Mouse (Mus musculus) cerebellum, postnatal 4 days (tissue): ENCODE measurements around the gene Ppargc1a.

ENCODE experiments used
- DNase-seq, 2 experiments: peaks; one replicate each; pipeline ENCODE4 v3.0.0; 2022; ENCODE audit warnings: low spot score in 2 of 2, mixed read lengths in 1 of 2

Ppargc1a gene

DNA sequence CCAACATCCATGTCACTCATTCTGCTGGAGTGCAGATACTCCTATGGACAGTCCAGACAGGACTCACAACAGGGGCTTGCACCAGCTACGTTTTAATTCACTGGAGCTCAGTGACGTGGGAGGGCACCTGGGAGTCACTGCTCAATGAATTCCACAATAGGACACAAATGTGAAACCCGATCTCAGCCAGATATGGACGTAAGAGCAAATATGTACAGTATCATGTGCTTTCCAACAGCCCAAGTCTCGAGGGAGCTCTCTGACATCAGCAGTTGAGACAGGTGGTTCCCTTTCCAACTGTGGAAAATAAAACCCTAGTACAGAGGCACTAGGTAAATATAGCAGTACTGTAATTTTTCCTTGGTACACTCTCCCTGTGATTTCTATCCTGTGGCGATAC lies at the start of gene Ppargc1a:
Ppargc1a (minus strand) TSS at position 68 of the 400 bp plus-strand sequence.
- DNase-seq: no peak

GRCm38 (mm10) chr5:51616877-51617276 lies 49.4 kb upstream of the Ppargc1a start:
- DNase-seq: no peak

DNA sequence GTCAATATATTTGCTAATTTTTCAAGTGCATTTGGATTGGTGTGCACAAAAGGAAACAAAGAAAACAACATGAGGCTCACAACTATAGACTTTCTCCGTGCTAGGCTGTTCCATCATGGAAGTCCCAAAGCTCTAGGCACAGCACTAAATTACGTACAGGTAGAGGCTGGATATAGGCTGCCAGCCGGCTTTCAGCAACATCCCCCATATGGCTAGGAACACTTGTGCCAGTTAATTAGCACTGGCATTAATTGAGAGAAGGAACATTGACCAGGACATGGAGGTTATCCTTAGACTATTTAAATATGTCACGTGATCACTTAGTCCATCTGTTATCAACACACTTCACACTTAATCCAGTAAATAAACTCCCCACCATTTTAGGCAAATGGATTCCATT lies 44.5 kb upstream of the Ppargc1a start:
- DNase-seq: no peak

- no peak for DNase-seq
Observed at GRCm38 (mm10) chr5:51607686-51608480, 40.4 kb upstream of the Ppargc1a start.

GRCm38 (mm10) chr5:51599549-51599948 lies 32.0 kb upstream of the Ppargc1a start:
- no peak for DNase-seq

GRCm38 (mm10) chr5:51595644-51596043 lies 28.1 kb upstream of the Ppargc1a start:
- no peak for DNase-seq

GRCm38 (mm10) chr5:51592206-51592605 lies 24.7 kb upstream of the Ppargc1a start:
- DNase-seq: no peak

GRCm38 (mm10) chr5:51591537-51592154 lies 24.1 kb upstream of the Ppargc1a start:
- DNase-seq: no peak

DNA sequence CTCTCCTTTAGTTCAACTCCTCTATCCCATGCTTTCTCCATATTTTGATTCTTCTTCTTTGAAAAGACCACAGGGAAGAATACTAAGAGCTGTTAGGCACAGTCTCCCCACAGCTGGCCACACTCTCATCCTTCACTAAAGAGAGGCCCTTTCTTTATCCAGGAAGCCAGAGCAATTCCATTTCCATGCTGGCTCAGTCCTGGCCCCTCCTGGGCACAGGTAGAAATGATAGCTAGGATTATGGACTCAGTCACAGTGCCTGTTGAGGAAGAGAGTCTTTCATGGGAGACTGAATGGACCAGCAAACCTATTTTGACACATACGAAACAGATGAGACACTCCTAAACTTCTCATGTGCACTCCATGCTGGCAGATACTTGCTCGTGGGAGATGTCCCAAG lies 18.7 kb upstream of the Ppargc1a start:
- no peak for DNase-seq

DNA sequence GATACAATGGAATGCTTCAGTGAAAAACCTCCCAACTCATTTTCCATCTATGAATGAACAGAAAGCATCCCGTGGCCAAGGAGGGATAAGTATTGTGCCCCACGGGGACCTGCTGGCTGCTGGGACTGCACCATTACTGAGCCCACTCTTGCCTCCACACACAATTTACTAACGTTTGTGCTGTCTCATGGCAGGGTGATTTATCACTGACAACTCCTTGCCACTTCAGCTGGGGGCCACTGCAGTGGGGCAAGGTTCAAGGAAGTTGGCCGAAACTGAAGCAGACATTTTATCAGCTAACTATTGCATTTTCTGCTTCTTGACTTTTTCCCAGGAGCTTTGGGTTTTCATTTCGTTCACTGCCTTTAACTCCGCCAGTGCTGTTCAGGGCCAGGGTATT lies 17.5 kb upstream of the Ppargc1a start:
- no peak for DNase-seq

DNA sequence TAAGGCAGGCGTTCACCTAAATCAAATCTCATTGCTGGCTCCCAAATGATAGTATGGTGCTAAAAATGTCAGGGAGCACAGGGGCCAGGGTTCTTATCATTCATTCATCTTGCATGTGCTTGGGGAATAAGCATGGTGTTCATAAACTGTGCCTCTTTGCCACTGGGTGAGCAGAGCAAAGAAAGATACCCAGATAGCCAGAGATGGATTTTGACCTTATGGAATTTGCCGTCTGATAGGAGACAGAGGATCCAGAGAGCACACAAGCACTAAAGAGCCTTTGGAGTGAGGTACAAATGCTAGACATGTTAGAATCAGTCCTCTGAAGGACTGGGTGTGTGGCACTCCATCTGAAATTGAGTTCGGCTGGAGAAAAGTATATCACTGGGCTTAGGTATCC lies 16.7 kb upstream of the Ppargc1a start:
- no peak for DNase-seq

- DNase-seq: no peak
Observed at GRCm38 (mm10) chr5:51583632-51584031, 16.1 kb upstream of the Ppargc1a start.

DNA sequence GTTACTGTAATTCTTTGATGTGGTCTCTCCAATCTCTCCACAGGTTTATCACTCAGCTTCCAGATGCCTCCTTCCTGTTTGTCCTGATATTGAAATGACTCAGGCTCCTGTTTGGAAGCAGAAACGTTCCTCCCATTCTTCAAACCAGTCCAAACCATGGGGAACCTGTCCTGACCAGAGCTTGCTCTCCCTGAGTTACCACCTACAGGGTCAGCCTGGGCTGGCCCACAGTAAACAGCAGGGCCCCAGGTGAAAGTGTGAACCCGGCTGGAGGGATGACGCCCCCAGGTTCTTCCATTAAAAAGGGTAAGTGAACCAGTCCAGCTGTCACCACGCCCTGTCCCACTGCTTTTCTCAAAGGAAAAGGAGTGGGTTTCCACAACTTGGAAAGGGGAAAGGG lies 15.5 kb upstream of the Ppargc1a start:
- DNase-seq: no peak

GRCm38 (mm10) chr5:51582618-51583017 lies 15.1 kb upstream of the Ppargc1a start:
- no peak for DNase-seq

- no peak for DNase-seq
Observed at GRCm38 (mm10) chr5:51577594-51577993, 10.1 kb upstream of the Ppargc1a start.

- no peak for DNase-seq
Observed at GRCm38 (mm10) chr5:51573770-51574169, 6.2 kb upstream of the Ppargc1a start.

GRCm38 (mm10) chr5:51568198-51568690 lies 718 bp upstream of the Ppargc1a start:
- no peak for DNase-seq

DNA sequence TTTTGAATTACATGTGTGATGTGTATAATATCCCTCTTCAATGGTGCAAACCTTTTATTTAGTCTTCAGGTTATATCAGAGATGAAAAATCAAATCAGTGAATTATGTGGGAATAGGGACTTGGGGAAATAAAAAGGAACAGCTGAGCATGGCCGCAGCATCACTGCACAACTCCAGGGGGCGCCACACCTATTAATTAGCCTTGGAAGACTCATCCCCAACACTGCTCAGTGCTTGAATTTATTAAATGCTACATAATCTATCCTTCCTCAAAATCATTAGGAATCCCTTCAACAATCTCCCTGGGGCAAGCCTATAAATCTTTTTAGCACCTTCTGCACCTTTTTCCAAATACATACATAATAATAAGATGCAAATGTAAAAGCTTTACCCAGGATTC lies 1.9 kb downstream of the Ppargc1a start:
- no peak for DNase-seq

GRCm38 (mm10) chr5:51565038-51565437 lies 2.5 kb downstream of the Ppargc1a start:
- no peak for DNase-seq

GRCm38 (mm10) chr5:51563574-51563973 lies 4.0 kb downstream of the Ppargc1a start:
- no peak for DNase-seq

DNA sequence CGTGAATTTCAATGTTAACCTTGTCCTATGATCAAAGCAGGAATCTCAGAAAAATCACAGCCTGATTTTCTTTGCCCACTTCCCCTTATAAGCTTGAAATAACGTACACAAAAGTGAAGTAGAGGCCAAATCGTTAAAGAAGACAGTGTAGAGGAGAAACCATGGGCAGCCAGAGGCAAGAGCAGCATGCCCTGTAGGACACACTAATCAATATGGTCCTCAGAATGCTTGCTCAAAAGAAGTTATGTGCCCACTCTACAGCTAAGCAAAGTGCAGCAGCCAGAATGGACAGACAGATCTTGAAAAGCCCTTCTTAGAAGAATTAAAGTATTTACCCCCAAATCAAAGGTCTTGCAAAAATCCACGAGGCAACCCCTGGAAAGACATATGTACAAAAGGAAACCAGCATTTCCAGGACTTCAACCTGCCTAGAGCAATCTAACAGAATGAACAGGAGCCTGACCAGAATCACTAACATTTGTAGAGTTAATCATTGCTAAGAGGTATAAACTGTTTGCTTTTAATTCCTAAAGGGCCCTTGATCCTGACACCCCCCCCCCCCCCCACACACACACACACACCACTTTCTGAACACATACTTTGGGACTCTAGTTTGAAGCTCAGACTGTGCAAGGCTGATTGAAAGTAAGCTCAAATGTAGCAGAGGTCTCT lies 9.8 kb downstream of the Ppargc1a start:
- no peak for DNase-seq

- no peak for DNase-seq
Observed at GRCm38 (mm10) chr5:51553671-51554070, 13.9 kb downstream of the Ppargc1a start.

DNA sequence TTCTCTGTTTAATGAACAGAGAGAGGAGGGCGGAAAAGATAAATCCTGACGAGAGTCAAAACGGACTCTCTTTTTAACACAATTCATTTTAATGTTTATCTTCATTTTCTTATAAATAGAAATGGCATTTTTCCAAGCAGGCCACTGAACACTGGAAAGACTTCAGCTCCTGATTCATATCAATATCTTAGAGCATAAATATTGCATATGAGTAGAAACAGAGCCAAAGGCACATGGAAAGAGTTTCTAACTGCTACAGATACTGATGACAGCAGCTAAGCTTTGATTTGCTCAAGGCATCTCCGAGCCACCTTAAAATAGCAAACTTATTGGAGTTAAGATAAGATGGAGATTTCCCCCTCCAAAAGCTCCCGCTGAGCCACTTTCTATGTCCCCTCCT lies 14.3 kb downstream of the Ppargc1a start:
- DNase-seq: no peak
